37 mouse cellular contexts compared by ENCODE assay signal in genomic region chr2:110318719-110319118, GRCm38 (mm10). TPM values are rescaled to one million over a fixed set of nuclear protein-coding genes. Genes with fewer than 3 reads are reported as not detected.
"Had no signal": no experiment of that assay in that cellular context is flagged by ENCODE, and none has a peak within 500 bp of the region (broad histone marks: within the 10 kb centered on the region; RNA-seq: fewer than 3 reads in every experiment).

No protein-coding gene starts in this region.

- H3K4me3 ChIP-seq: heart, adult 2 months; heart, embryonic 10.5 days; heart, embryonic 12.5 days; heart, embryonic 13.5 days; heart, embryonic 15.5 days; hindbrain, embryonic 10.5 days; hindbrain, embryonic 12.5 days; hindbrain, embryonic 13.5 days; hindbrain, embryonic 15.5 days; intestine, embryonic 15.5 days; kidney, embryonic 15.5 days; layer of hippocampus, adult 2 months had no signal

- H3K9me3 ChIP-seq: heart, embryonic 10.5 days; heart, embryonic 12.5 days; heart, embryonic 13.5 days; heart, embryonic 15.5 days; hindbrain, embryonic 10.5 days; hindbrain, embryonic 12.5 days; hindbrain, embryonic 13.5 days; hindbrain, embryonic 15.5 days; intestine, embryonic 15.5 days; kidney, embryonic 15.5 days had no signal

- DNase-seq: heart, adult 2 months; heart, postnatal 10 days; heart, postnatal 14 days; heart, postnatal 36 days; heart, postnatal 4 days; kidney, adult 11 months; kidney, adult 18-20 months; kidney, adult 8-10 months; kidney, adult 9 months; kidney, postnatal 14 days; kidney, postnatal 25 days; kidney, postnatal 36 days; kidney, postnatal 4 days; layer of hippocampus, adult 9-11 months; layer of hippocampus, postnatal 36 days had no signal

- H3K27me3 ChIP-seq: heart, embryonic 12.5 days; heart, embryonic 13.5 days; heart, embryonic 15.5 days; hindbrain, embryonic 12.5 days; hindbrain, embryonic 13.5 days; hindbrain, embryonic 15.5 days; intestine, embryonic 15.5 days; kidney, embryonic 15.5 days had no signal

- H3K27ac ChIP-seq: heart, adult 2 months; heart, embryonic 10.5 days; heart, embryonic 13.5 days; heart, embryonic 15.5 days; hindbrain, embryonic 10.5 days; hindbrain, embryonic 12.5 days; hindbrain, embryonic 13.5 days; hindbrain, embryonic 14.5 days; hindbrain, embryonic 15.5 days; hindbrain, postnatal 0 days; intestine, embryonic 15.5 days; kidney, embryonic 15.5 days; kidney, postnatal 0 days; layer of hippocampus, adult 2 months had no signal

- H3K4me1 ChIP-seq: heart, embryonic 10.5 days; heart, embryonic 12.5 days; heart, embryonic 13.5 days; heart, embryonic 15.5 days; hindbrain, embryonic 10.5 days; hindbrain, embryonic 12.5 days; hindbrain, embryonic 13.5 days; hindbrain, embryonic 15.5 days; intestine, embryonic 15.5 days; kidney, embryonic 15.5 days had no signal

- H3K4me2 ChIP-seq: heart, embryonic 11.5 days; heart, embryonic 12.5 days; heart, embryonic 13.5 days; heart, embryonic 15.5 days; hindbrain, embryonic 12.5 days; hindbrain, embryonic 13.5 days; hindbrain, embryonic 14.5 days; hindbrain, embryonic 15.5 days; intestine, embryonic 15.5 days; kidney, embryonic 15.5 days had no signal

- H3K9ac ChIP-seq: heart, embryonic 12.5 days; heart, embryonic 13.5 days; heart, embryonic 15.5 days; hindbrain, embryonic 12.5 days; hindbrain, embryonic 13.5 days; hindbrain, embryonic 14.5 days; hindbrain, embryonic 15.5 days; intestine, embryonic 15.5 days; kidney, embryonic 15.5 days had no signal

- ATAC-seq: hindbrain, embryonic 16.5 days; hindbrain, postnatal 0 days; inflammation-experienced regulatory T-cells, adult 6 months; intestine, embryonic 15.5 days; intestine, embryonic 16.5 days; intestine, postnatal 0 days had no signal

- H3K36me3 ChIP-seq: heart, embryonic 10.5 days; heart, embryonic 12.5 days; heart, embryonic 13.5 days; heart, embryonic 15.5 days; hindbrain, embryonic 10.5 days; hindbrain, embryonic 12.5 days; hindbrain, embryonic 13.5 days; hindbrain, embryonic 15.5 days; intestine, embryonic 15.5 days; kidney, embryonic 15.5 days had no signal

RNA-seq across cellular contexts. Expression of gene Bbox1, which starts 4.4 kb away (rescaled TPM):
- total RNA-seq: heart, adult 8-10 months; heart, postnatal 36 days; hematopoietic stem cell, adult 5-6 weeks had no signal
- polyA plus RNA-seq: heart, embryonic 11.5 days; heart, embryonic 12.5 days; heart, embryonic 13.5 days; hindbrain, embryonic 10.5 days; hindbrain, embryonic 11.5 days; hindbrain, embryonic 12.5 days; hindbrain, embryonic 13.5 days; inflammation-experienced regulatory T-cells, adult 6 months had no signal

RNA-seq across cellular contexts. Expression of gene Fibin, which starts 44.3 kb away (rescaled TPM):
- total RNA-seq: hematopoietic stem cell, adult 5-6 weeks had no signal
- polyA plus RNA-seq: inflammation-experienced regulatory T-cells, adult 6 months had no signal
